Mouse (Mus musculus) hindbrain, embryonic 16.5 days (tissue): ENCODE results near the gene Srpk2. TPM values are rescaled to one million over a fixed set of nuclear protein-coding genes. Genes with fewer than 3 reads are reported as not detected.
"Not testable (repeated sequence)": the region's sequence is repeated elsewhere in the genome, so short reads cannot be mapped to it uniquely, and the experiment has no call there.

Experiments
- ATAC-seq: fragments of 200-750 bp; cut with Nextera tagmentation; 2 replicates; pipeline ENCODE4 v1.8.0; 2017; ENCODE audit warnings: moderate TSS enrichment, moderate library complexity
- H3K27ac ChIP-seq: fragments of 300-500 bp; sonication (generic); 2 replicates; pipeline ENCODE4 v1.5.1; 2014; ENCODE audit warnings: low read depth, mild to moderate bottlenecking, control low read depth, low read length, moderate library complexity
- H3K27me3 ChIP-seq: fragments of 300-500 bp; sonication (generic); replicated peaks from 2 replicates; pipeline ENCODE4 v1.6.1; 2014; ENCODE audit warnings: low read length; ENCODE audit not compliant: control insufficient read depth, insufficient read depth
- H3K36me3 ChIP-seq: fragments of 300-500 bp; sonication (generic); 2 replicates; pipeline ENCODE4 v1.6.1; 2014; ENCODE audit warnings: mild to moderate bottlenecking, low read length, moderate library complexity, mixed read lengths; ENCODE audit not compliant: control insufficient read depth, insufficient read depth
- H3K4me1 ChIP-seq: fragments of 300-500 bp; sonication (generic); 2 replicates; pipeline ENCODE4 v1.6.1; 2014; ENCODE audit warnings: low read depth, low read length; ENCODE audit not compliant: control insufficient read depth, insufficient read depth
- H3K4me2 ChIP-seq: fragments of 300-500 bp; sonication (generic); 2 replicates; pipeline ENCODE4 v1.6.1; 2014; ENCODE audit warnings: mild to moderate bottlenecking, low read length, control low read depth, moderate library complexity
- H3K4me3 ChIP-seq: fragments of 300-500 bp; sonication (generic); 2 replicates; pipeline ENCODE4 v1.5.1; 2014; ENCODE audit warnings: mild to moderate bottlenecking, low read length, control low read depth, moderate library complexity
- H3K9ac ChIP-seq: fragments of 300-500 bp; sonication (generic); 2 replicates; pipeline ENCODE4 v1.6.1; 2014; ENCODE audit warnings: low read depth, mild to moderate bottlenecking, control low read depth, low read length, moderate library complexity
- H3K9me3 ChIP-seq: fragments of 300-500 bp; sonication (generic); 2 replicates; pipeline ENCODE4 v1.6.1; 2014; ENCODE audit warnings: mild to moderate bottlenecking, low read length, moderate library complexity; ENCODE audit not compliant: control insufficient read depth
- WGBS: fragments of 180-500 bp; shearing (Covaris S2); extraction: QIAGEN DNeasy Blood & Tissue Kit; methylation state at CpG from one replicate; pipeline ENCODE4 v1.1.7; 2014; 5-methylcytosine and 5-hydroxymethylcytosine counted together
- polyA plus RNA-seq: library from polyadenylated mRNA; unstranded; fragments of >200 nt; fragmentation: Nextera tagmentation; extraction: Ambion mirVana; gene quantifications from 2 replicates; pipeline ENCODE4 v1.2.1, GENCODE M21; 2015

Srpk2 gene
- polyA plus RNA-seq, 1 experiment from 2014 or later: 108 TPM

- H3K36me3 ChIP-seq: no peaks in the 10 kb centered on the region; the same call in 1 of the 2 replicates
- 0 out of 2 replicates have a peak overlapping the region, but pooled peaks have one; percentile 56 for H3K27ac ChIP-seq
- no peak overlapping the region for H3K9ac ChIP-seq
- no peak overlapping the region for H3K4me3 ChIP-seq
- no peaks in the 10 kb centered on the region for H3K27me3 ChIP-seq
- peak; percentile 79 for ATAC-seq
- 47% methylated on average over 5 of the region's 5 CpGs for WGBS
- H3K4me2 ChIP-seq: no peak overlapping the region
- peaks cover 3% of the 10 kb centered on the region; the same call in 1 of the 2 replicates for H3K4me1 ChIP-seq
- H3K9me3 ChIP-seq: no peaks in the 10 kb centered on the region
Measured at GRCm38 (mm10) chr5:23599750-23600537, 84.5 kb downstream of the Srpk2 start.

- Histone ChIP-seq H3K4me3 (no peak overlapping the region), H3K4me2 (no peak overlapping the region), H3K36me3 (no peaks in the 10 kb centered on the region; the same call in 1 of the 2 replicates), H3K27me3 (no peaks in the 10 kb centered on the region), H3K9me3 (no peaks in the 10 kb centered on the region), H3K9ac (no peak overlapping the region), H3K4me1 (peaks cover 3% of the 10 kb centered on the region; the same call in 1 of the 2 replicates), H3K27ac (no peak overlapping the region)
- WGBS: 50% methylated on average over 3 of the region's 3 CpGs
- no peak for ATAC-seq
Measured at GRCm38 (mm10) chr5:23599171-23599570, 85.2 kb downstream of the Srpk2 start.

GRCm38 (mm10) chr5:23598491-23598890, 85.9 kb downstream of the Srpk2 start:
- 67% methylated on average over 12 of the region's 12 CpGs for WGBS
- Histone ChIP-seq H3K27me3 (no peaks in the 10 kb centered on the region), H3K27ac (no peak overlapping the region), H3K4me3 (no peak overlapping the region), H3K9ac (no peak overlapping the region), H3K9me3 (no peaks in the 10 kb centered on the region), H3K36me3 (no peaks in the 10 kb centered on the region; the same call in 1 of the 2 replicates), H3K4me2 (no peak overlapping the region), H3K4me1 (peaks cover 3% of the 10 kb centered on the region; the same call in 1 of the 2 replicates)
- no peak for ATAC-seq

- Histone ChIP-seq H3K4me1 (peaks cover 3% of the 10 kb centered on the region; the same call in 1 of the 2 replicates), H3K27me3 (no peaks in the 10 kb centered on the region), H3K36me3 (no peaks in the 10 kb centered on the region; the same call in 1 of the 2 replicates), H3K4me2 (no peak overlapping the region), H3K9ac (no peak overlapping the region), H3K4me3 (no peak overlapping the region), H3K9me3 (no peaks in the 10 kb centered on the region), H3K27ac (no peak overlapping the region)
- 60% methylated on average over 1 of the region's 1 CpGs for WGBS
- no peak for ATAC-seq
Measured at GRCm38 (mm10) chr5:23597999-23598398, 86.4 kb downstream of the Srpk2 start.

GRCm38 (mm10) chr5:23597260-23597864, 87.1 kb downstream of the Srpk2 start:
- 78% methylated on average over 8 of the region's 8 CpGs for WGBS
- Histone ChIP-seq H3K27ac (no peak overlapping the region), H3K36me3 (no peaks in the 10 kb centered on the region; the same call in 1 of the 2 replicates), H3K4me2 (no peak overlapping the region), H3K4me3 (no peak overlapping the region), H3K9ac (no peak overlapping the region), H3K4me1 (peaks cover 3% of the 10 kb centered on the region; the same call in 1 of the 2 replicates), H3K9me3 (no peaks in the 10 kb centered on the region), H3K27me3 (no peaks in the 10 kb centered on the region)
- ATAC-seq: no peak

GRCm38 (mm10) chr5:23596326-23596965, 88.0 kb downstream of the Srpk2 start:
- ATAC-seq: no peak
- no peak overlapping the region for H3K4me3 ChIP-seq
- H3K9ac ChIP-seq: no peak overlapping the region
- no peaks in the 10 kb centered on the region for H3K9me3 ChIP-seq
- no peak overlapping the region for H3K4me2 ChIP-seq
- H3K4me1 ChIP-seq: peaks cover 3% of the 10 kb centered on the region; the same call in 1 of the 2 replicates
- WGBS: 85% methylated on average over 5 of the region's 5 CpGs
- no peaks in the 10 kb centered on the region for H3K27me3 ChIP-seq
- no peaks in the 10 kb centered on the region for H3K36me3 ChIP-seq
- H3K27ac ChIP-seq: no peak overlapping the region

- not testable (repeated sequence) for ATAC-seq, H3K9ac ChIP-seq, H3K36me3 ChIP-seq, H3K27me3 ChIP-seq, H3K9me3 ChIP-seq, H3K27ac ChIP-seq, H3K4me2 ChIP-seq, H3K4me1 ChIP-seq, H3K4me3 ChIP-seq
- 96% methylated on average over 4 of the region's 5 CpGs for WGBS
Measured at GRCm38 (mm10) chr5:23590298-23590697, 94.1 kb downstream of the Srpk2 start.

- WGBS: 82% methylated on average over 2 of the region's 2 CpGs
Measured at GRCm38 (mm10) chr5:23587614-23588013, 96.8 kb downstream of the Srpk2 start.

More at GRCm38 (mm10) chr5:23587614-23588013, 96.8 kb downstream of the Srpk2 start:
- no peak overlapping the region for H3K27ac ChIP-seq
- H3K9me3 ChIP-seq: no peaks in the 10 kb centered on the region
- ATAC-seq: no peak
- H3K4me3 ChIP-seq: no peak overlapping the region
- no peaks in the 10 kb centered on the region for H3K4me1 ChIP-seq
- H3K36me3 ChIP-seq: no peaks in the 10 kb centered on the region
- H3K4me2 ChIP-seq: no peak overlapping the region
- no peaks in the 10 kb centered on the region for H3K27me3 ChIP-seq
- no peak overlapping the region for H3K9ac ChIP-seq
